Mouse (Mus musculus): ENCODE data around the gene Ehbp1. TPM values are rescaled to one million over a fixed set of nuclear protein-coding genes. Genes with fewer than 3 reads are reported as not detected.

Gene Ehbp1
- total and polyA plus RNA-seq, 2 experiments from 2014 or later, result 12.0 to 45.6 TPM

GRCm38 (mm10) chr11:22369841-22370240 lies 27.7 kb upstream of the Ehbp1 start:
- H3K9ac ChIP-seq, result no peak overlapping the region
- no peaks in the 10 kb centered on the region for H3K36me3 ChIP-seq (ENCODE audit: insufficient read depth)
- H3K27ac ChIP-seq (ENCODE audit: low read depth, low read length), result no peak overlapping the region
- no peaks in the 10 kb centered on the region for H3K9me3 ChIP-seq (ENCODE audit: low read length)
- no peaks in the 10 kb centered on the region for H3K27me3 ChIP-seq (ENCODE audit: insufficient read depth, low read length)
- DNase-seq (no peak), ATAC-seq (no peak)
- H3K4me1 ChIP-seq (ENCODE audit: insufficient read depth), result no peaks in the 10 kb centered on the region
- no peak overlapping the region for H3K4me2 ChIP-seq (ENCODE audit: low read depth)
- H3K4me3 ChIP-seq (ENCODE audit: low read depth, low read length), result no peak overlapping the region
- 63% methylated on average over 2 of the region's 2 CpGs for WGBS
- no peak for TF ChIP-seq CTCF (IDR thresholded peaks at IDR 0.05; ENCODE audit: low read depth)

DNA sequence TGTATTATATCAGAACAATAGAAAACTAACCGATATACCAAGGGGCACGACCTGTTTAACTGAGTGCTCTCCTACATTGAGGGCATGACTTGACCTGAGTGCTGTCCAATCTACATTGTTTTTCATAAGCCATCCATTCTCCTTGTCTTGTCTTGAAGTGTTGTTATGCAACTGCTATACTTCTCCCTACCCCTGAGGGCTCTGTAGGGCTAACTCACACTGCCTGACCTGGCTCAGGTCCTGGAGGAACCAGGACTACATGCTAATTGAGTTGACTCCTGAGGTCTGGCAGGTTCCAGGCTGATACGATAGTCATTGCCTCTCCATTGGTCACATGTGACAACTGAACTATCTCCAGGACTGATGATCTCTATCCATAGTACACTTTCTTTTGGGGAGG lies 26.5 kb upstream of the Ehbp1 start:
- no peak for ATAC-seq
- no peaks in the 10 kb centered on the region for H3K9me3 ChIP-seq (ENCODE audit: low read length)
- H3K36me3 ChIP-seq (ENCODE audit: insufficient read depth), result no peaks in the 10 kb centered on the region
- H3K27me3 ChIP-seq (ENCODE audit: insufficient read depth, low read length), result no peaks in the 10 kb centered on the region
- H3K4me3 ChIP-seq (ENCODE audit: low read depth, low read length), result no peak overlapping the region
- WGBS, result 91% methylated on average over 3 of the region's 3 CpGs
- TF ChIP-seq CTCF (IDR thresholded peaks at IDR 0.05; ENCODE audit: low read depth), result no peak
- H3K9ac ChIP-seq, result no peak overlapping the region
- no peaks in the 10 kb centered on the region for H3K4me1 ChIP-seq (ENCODE audit: insufficient read depth)
- H3K4me2 ChIP-seq (ENCODE audit: low read depth), result no peak overlapping the region
- H3K27ac ChIP-seq (ENCODE audit: low read depth, low read length), result no peak overlapping the region
- no peak for DNase-seq

- 83% methylated on average over 2 of the region's 2 CpGs for WGBS
- Histone ChIP-seq H3K4me2 (ENCODE audit: low read depth) (no peak overlapping the region), H3K27me3 (ENCODE audit: insufficient read depth, low read length) (no peaks in the 10 kb centered on the region), H3K27ac (ENCODE audit: low read depth, low read length) (no peak overlapping the region), H3K36me3 (ENCODE audit: insufficient read depth) (no peaks in the 10 kb centered on the region), H3K9ac (no peak overlapping the region), H3K4me1 (ENCODE audit: insufficient read depth) (no peaks in the 10 kb centered on the region), H3K9me3 (ENCODE audit: low read length) (no peaks in the 10 kb centered on the region), H3K4me3 (ENCODE audit: low read depth, low read length) (no peak overlapping the region)
- ATAC-seq (no peak), DNase-seq (no peak)
- TF ChIP-seq CTCF (IDR thresholded peaks at IDR 0.05; ENCODE audit: low read depth), result no peak
Measured at GRCm38 (mm10) chr11:22366486-22366885, 24.4 kb upstream of the Ehbp1 start.

- TF ChIP-seq CTCF (IDR thresholded peaks at IDR 0.05; ENCODE audit: low read depth), result no peak
- Histone ChIP-seq H3K4me3 (ENCODE audit: low read depth, low read length) (no peak overlapping the region), H3K4me1 (ENCODE audit: insufficient read depth) (0 out of 2 replicates have a peak, but pooled peaks cover 3% of the 10 kb centered on the region), H3K27ac (ENCODE audit: low read depth, low read length) (no peak overlapping the region), H3K36me3 (ENCODE audit: insufficient read depth) (no peaks in the 10 kb centered on the region), H3K4me2 (ENCODE audit: low read depth) (no peak overlapping the region), H3K9me3 (ENCODE audit: low read length) (no peaks in the 10 kb centered on the region), H3K27me3 (ENCODE audit: insufficient read depth, low read length) (no peaks in the 10 kb centered on the region), H3K9ac (no peak overlapping the region)
- ATAC-seq (peak; percentile 83), DNase-seq (peak; percentile 41)
- 73% methylated on average over 6 of the region's 6 CpGs for WGBS
Measured at GRCm38 (mm10) chr11:22353962-22354621, 12.0 kb upstream of the Ehbp1 start.

- Histone ChIP-seq H3K36me3 (ENCODE audit: insufficient read depth) (no peaks in the 10 kb centered on the region), H3K4me1 (ENCODE audit: insufficient read depth) (peaks cover 19% of the 10 kb centered on the region), H3K9me3 (ENCODE audit: low read length) (no peaks in the 10 kb centered on the region), H3K9ac (no peak overlapping the region), H3K27me3 (ENCODE audit: insufficient read depth, low read length) (no peaks in the 10 kb centered on the region), H3K27ac (ENCODE audit: low read depth, low read length) (no peak overlapping the region), H3K4me3 (ENCODE audit: low read depth, low read length) (no peak overlapping the region), H3K4me2 (ENCODE audit: low read depth) (no peak overlapping the region)
- TF ChIP-seq CTCF (IDR thresholded peaks at IDR 0.05; ENCODE audit: low read depth), result no peak
- DNase-seq (no peak), ATAC-seq (no peak)
- WGBS, result 82% methylated on average over 2 of the region's 2 CpGs
Measured at GRCm38 (mm10) chr11:22349945-22350344, 7.9 kb upstream of the Ehbp1 start.

DNA sequence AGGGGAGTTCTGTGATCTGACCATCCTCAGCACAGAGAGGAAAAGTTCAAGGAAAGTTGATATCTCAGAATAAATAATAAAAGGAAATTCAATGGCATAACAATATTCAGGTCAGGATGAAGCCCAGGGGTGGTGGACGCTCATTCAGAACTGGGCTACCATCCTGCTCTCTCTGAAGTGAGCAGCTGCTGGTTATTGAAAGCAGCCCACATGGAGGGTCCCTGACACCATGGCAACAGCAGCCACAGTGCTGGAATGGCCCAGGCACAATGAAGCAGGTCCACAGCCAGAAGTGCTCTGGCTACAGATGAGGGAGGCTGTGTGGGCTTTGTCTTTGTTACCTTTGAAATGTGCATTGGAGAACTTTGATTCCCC lies 6.4 kb upstream of the Ehbp1 start:
- H3K4me1 ChIP-seq (ENCODE audit: insufficient read depth), result peaks cover 17% of the 10 kb centered on the region
- peak; percentile 95 for ATAC-seq
- TF ChIP-seq CTCF (IDR thresholded peaks at IDR 0.05; ENCODE audit: low read depth), result no peak
- no peak overlapping the region for H3K9ac ChIP-seq
- H3K27ac ChIP-seq (ENCODE audit: low read depth, low read length), result peak overlapping the region; percentile 37; the same call in 1 of the 2 replicates
- no peak overlapping the region for H3K4me3 ChIP-seq (ENCODE audit: low read depth, low read length)
- H3K9me3 ChIP-seq (ENCODE audit: low read length), result no peaks in the 10 kb centered on the region
- H3K4me2 ChIP-seq (ENCODE audit: low read depth), result no peak overlapping the region
- 6% methylated on average over 1 of the region's 1 CpGs for WGBS
- no peaks in the 10 kb centered on the region for H3K36me3 ChIP-seq (ENCODE audit: insufficient read depth)
- H3K27me3 ChIP-seq (ENCODE audit: insufficient read depth, low read length), result no peaks in the 10 kb centered on the region
- DNase-seq, result peak; percentile 63

DNA sequence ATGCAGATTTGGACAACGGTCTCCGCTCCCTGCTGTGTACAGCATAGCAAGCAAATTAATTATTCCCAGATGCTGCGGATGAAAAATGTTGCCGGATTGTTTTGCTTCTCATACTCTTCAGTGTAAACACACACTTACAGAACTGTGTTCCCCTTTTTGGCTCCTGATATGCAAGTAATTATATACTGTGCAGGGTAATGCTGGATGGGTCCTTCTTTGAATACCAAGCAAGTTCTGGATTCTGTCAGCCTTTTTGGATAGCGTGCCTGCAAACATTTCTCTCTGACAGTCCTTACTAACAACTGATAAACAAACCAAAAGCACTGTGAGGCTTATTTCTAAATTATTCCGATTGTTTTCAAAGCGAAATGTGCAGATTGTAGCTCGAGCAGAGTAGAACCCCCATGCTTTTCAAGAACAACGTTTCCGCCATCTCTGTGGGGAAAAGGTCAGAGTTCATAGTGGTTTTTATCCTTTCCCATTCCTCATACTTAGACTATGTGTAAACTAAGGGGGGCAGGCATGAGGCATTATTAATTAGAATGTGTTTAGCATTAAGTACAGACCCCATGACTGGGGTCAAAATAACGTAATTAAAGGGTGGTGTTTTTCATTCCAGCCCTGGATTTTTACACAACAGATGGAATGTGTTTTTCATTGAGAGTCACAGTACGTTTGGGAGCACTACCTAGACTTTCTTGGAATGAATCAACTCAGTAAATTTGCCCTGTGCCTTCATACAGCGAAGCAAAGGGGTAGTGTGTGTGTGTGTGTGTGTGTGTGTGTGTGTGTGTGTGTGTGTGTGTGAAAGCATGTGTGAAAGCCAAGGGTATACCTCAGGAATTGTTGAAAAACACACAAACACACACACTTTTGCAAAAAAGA lies 5.8 kb upstream of the Ehbp1 start:
- H3K27ac ChIP-seq (ENCODE audit: low read depth, low read length), result peak overlapping the region; percentile 37
- no peak for TF ChIP-seq CTCF (IDR thresholded peaks at IDR 0.05; ENCODE audit: low read depth)
- no peaks in the 10 kb centered on the region for H3K36me3 ChIP-seq (ENCODE audit: insufficient read depth)
- peaks cover 17% of the 10 kb centered on the region for H3K4me1 ChIP-seq (ENCODE audit: insufficient read depth)
- no peak overlapping the region for H3K4me2 ChIP-seq (ENCODE audit: low read depth)
- ATAC-seq (peak; percentile 68), DNase-seq (peak; percentile 39)
- H3K4me3 ChIP-seq (ENCODE audit: low read depth, low read length), result no peak overlapping the region
- no peak overlapping the region for H3K9ac ChIP-seq
- no peaks in the 10 kb centered on the region for H3K27me3 ChIP-seq (ENCODE audit: insufficient read depth, low read length)
- no peaks in the 10 kb centered on the region for H3K9me3 ChIP-seq (ENCODE audit: low read length)
- 9% methylated on average over 13 of the region's 13 CpGs for WGBS

Data from forebrain, postnatal 0 days (tissue).